In genomic region chr7:67613795-67614463, GRCm38 (mm10) we compare ENCODE assay signal across 10 mouse cellular contexts. TPM values are rescaled to one million over a fixed set of nuclear protein-coding genes. Genes with fewer than 3 reads are reported as not detected.
DNase-seq lines count a peak whose midpoint lies in the region; ATAC-seq lines count a peak whose summit lies in the region.
"Had no signal": no experiment of that assay in that cellular context is flagged by ENCODE, and none has a peak within 500 bp of the region (broad histone marks: within the 10 kb centered on the region; RNA-seq: fewer than 3 reads in every experiment).

No protein-coding gene starts in this region.

- no peak overlapping the region for H3K4me3 ChIP-seq in midbrain, embryonic 10.5 days
- no peak overlapping the region for H3K4me3 ChIP-seq in midbrain, embryonic 16.5 days (ENCODE audit: low read depth, low read length)

- ATAC-seq in midbrain, embryonic 16.5 days: no peak

- no peaks in the 10 kb centered on the region for H3K9me3 ChIP-seq in midbrain, embryonic 10.5 days (replicated peaks)
- H3K9me3 ChIP-seq in midbrain, embryonic 16.5 days (replicated peaks; ENCODE audit: control insufficient read depth, low read length, poor library complexity, severe bottlenecking): no peaks in the 10 kb centered on the region

- no peak overlapping the region for H3K9ac ChIP-seq in midbrain, embryonic 16.5 days (ENCODE audit: low read depth, low read length)

- no peak overlapping the region for H3K4me2 ChIP-seq in midbrain, embryonic 16.5 days (ENCODE audit: low read length)

- no peaks in the 10 kb centered on the region for H3K27me3 ChIP-seq in midbrain, embryonic 10.5 days (ENCODE audit: low read depth, poor library complexity, severe bottlenecking)
- H3K27me3 ChIP-seq in midbrain, embryonic 16.5 days (ENCODE audit: control insufficient read depth, insufficient read depth, low read depth, low read length): no peaks in the 10 kb centered on the region

- 0 out of 2 replicates have a peak overlapping the region, but pooled peaks have one; percentile 33 for H3K27ac ChIP-seq in midbrain, embryonic 10.5 days (replicated peaks)
- H3K27ac ChIP-seq in midbrain, embryonic 16.5 days (ENCODE audit: low read length): no peak overlapping the region

- peak; percentile 14 for DNase-seq in embryo, embryonic 10.5 days (ENCODE audit: low spot score)
- DNase-seq in embryo, embryonic 11 days: no peak
- no peak for DNase-seq in midbrain, embryonic 10.5 days (ENCODE audit: low spot score)
- DNase-seq in heart, postnatal 4 days: peak; percentile 55
- DNase-seq in retina, postnatal 1 day: peak; percentile 10
- no peak for DNase-seq in T-cell, adult 2 months (ENCODE audit: low spot score)
- no peak for DNase-seq in thymus, postnatal 10 days (ENCODE audit: low spot score in 2 of 2)
- DNase-seq: cerebellum, adult 9-11 months; thymus, postnatal 4 days had no signal

- no peaks in the 10 kb centered on the region for H3K36me3 ChIP-seq in midbrain, embryonic 10.5 days
- no peaks in the 10 kb centered on the region for H3K36me3 ChIP-seq in midbrain, embryonic 16.5 days (ENCODE audit: control insufficient read depth, insufficient read depth, low read length)

- H3K4me1 ChIP-seq in midbrain, embryonic 10.5 days: peaks cover 16% of the 10 kb centered on the region
- peaks cover 7% of the 10 kb centered on the region for H3K4me1 ChIP-seq in midbrain, embryonic 16.5 days (ENCODE audit: control insufficient read depth, insufficient read depth, low read length)

- 62% methylated on average over 10 of the region's 10 CpGs for WGBS in midbrain, embryonic 10.5 days
- WGBS in midbrain, embryonic 16.5 days: 35% methylated on average over 10 of the region's 10 CpGs

RNA-seq across cellular contexts. Expression of gene Lrrc28, which starts 31.1 kb away (rescaled TPM):
- polyA plus RNA-seq in midbrain, embryonic 10.5 days (2016; fragmentation: Nextera tagmentation; extraction: Ambion mirVana): 19.5 and 21.9 TPM in 2 replicates
- 24.0 and 30.4 TPM in 2 replicates for polyA plus RNA-seq in midbrain, embryonic 16.5 days (2015; fragmentation: Nextera tagmentation; extraction: Ambion mirVana)
- total RNA-seq in heart, postnatal 4 days (2021): 10 to 100 TPM; 15.7 to 17.7 TPM

RNA-seq across cellular contexts. Expression of gene Ttc23, which starts 33.3 kb away (rescaled TPM):
- 36.0 and 36.5 TPM in 2 replicates for polyA plus RNA-seq in midbrain, embryonic 10.5 days (2016; fragmentation: Nextera tagmentation; extraction: Ambion mirVana)
- polyA plus RNA-seq in midbrain, embryonic 16.5 days (2015; fragmentation: Nextera tagmentation; extraction: Ambion mirVana): 5.4 and 8.9 TPM in 2 replicates
- 10 to 100 TPM; 34.9 TPM for total RNA-seq in heart, postnatal 4 days (2021)

Comparison
In these comparisons a context has a peak if more than half of its experiments do, and no peak if none do; other contexts are left out.
1. DNase-seq: peak in embryo, embryonic 10.5 days (single experiment), heart, postnatal 4 days (single experiment) and retina, postnatal 1 day (single experiment); none in embryo, embryonic 11 days (single experiment), midbrain, embryonic 10.5 days (single experiment), T-cell, adult 2 months (single experiment) and thymus, postnatal 10 days (0 of 2).